Mouse (Mus musculus) c-Kit-positive CD71-positive TER-119-positive erythroid progenitor cells, embryonic 14.5 days (primary cell): ENCODE results near the gene Tlr7.

Experiments used
- DNase-seq: peaks from one replicate; pipeline ENCODE4 v3.0.0-alpha.2; 2013; ENCODE audit warnings: low spot score

The Tlr7 gene

DNA sequence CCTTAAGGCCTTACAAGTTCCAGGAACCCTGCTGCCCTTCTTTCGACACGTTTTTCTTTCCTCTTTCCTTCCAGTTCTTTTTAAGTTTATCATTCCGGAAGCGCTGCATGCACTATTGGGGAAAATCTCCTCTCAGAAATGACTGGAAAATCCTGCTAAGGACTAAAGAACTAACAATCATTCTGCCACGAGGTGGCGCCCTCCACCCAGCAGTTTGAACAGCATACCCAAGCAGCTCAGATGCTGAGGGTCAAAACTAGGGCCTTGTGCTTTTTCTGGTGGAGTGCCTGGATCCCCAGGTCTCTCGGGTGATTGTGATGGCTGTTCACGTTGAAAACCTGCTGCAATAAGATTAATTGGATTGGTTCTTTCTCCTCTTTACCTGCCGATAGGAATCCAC, 53.4 kb downstream of the Tlr7 start:
- DNase-seq, result peak; percentile 34

DNA sequence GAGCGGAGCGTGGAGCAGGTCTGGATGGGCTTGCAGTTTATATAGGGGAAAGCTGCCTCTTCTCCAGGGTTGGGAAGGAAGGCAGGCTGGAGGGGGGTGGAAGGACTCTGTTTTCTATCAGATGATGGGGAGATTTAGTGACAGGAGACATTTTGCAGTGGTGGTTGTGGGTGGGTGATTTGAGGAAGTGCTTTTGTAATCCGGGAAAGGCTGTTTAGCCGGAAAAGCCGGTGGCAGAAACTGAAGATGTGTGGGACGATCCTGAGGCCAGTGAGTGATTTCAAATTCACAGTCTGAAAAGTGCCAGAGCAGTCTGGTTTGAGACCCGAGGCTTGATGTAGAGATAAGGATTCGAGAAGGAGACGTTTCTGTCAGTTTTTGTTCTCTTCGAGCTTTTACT, 53.8 kb downstream of the Tlr7 start:
- DNase-seq, result no peak

DNA sequence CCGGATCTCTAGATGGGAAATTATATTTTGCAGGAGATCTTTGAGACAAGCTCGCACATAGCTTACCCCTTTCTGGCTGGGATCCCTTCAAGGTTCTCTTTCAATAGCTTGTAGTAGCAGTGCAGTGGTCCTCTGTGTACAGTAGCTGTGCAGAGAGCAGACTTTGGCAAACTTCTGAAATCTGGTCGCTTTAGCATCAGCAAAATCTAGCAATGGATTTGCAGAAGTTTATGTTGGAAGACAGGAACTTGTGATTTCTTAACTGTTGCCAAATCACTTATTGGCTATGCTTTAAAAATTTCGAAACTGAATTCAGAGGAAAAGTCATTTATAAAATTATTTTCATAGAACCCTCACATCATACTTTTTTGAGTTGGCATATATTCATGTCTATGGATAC, 66.3 kb downstream of the Tlr7 start, which contains the start of gene Tlr8:
Gene Tlr8, minus strand, starts transcription at position 244 of the 400 bp plus-strand sequence.
- no peak for DNase-seq

DNA sequence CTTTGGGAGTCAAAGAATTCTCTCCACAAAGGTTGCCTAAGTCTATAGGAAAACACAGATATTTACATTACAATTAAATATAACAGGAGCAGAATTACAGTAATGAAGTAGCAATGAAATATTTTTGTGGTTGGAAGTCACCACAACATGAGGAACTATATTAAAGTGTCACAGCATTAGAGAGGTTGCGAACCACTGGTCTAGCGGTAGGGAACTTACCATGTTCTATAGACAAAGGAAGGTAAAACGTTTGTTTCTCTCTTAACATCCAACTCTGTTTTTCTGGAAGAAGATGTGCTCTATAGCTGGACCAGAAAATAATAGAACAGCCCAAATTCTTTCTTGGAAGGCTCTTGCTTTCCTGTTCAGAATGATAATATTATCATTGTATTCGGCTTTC, 66.8 kb downstream of the Tlr7 start:
- no peak for DNase-seq
